Mouse (Mus musculus): ENCODE measurements around the gene Cntn3. TPM values are rescaled to one million over a fixed set of nuclear protein-coding genes. Genes with fewer than 3 reads are reported as not detected.
"Not testable (repeated sequence)": the region's sequence is repeated elsewhere in the genome, so short reads cannot be mapped to it uniquely, and the experiment has no call there.

Gene Cntn3
- 0.64 and 1.0 TPM in 2 replicates for polyA plus RNA-seq (2014; fragmentation: Nextera tagmentation; extraction: Ambion mirVana)

GRCm38 (mm10) chr6:102573001-102573400 is at the start of gene Cntn3:
Gene Cntn3, minus strand, starts transcription at chr6:102573101.
- not testable (repeated sequence) for H3K9ac ChIP-seq (ENCODE audit: low read length); H3K27ac ChIP-seq (ENCODE audit: low read depth, low read length); H3K36me3 ChIP-seq (ENCODE audit: control insufficient read depth, insufficient read depth, low read length); DNase-seq (ENCODE audit: low spot score); H3K9me3 ChIP-seq (ENCODE audit: control insufficient read depth, low read length); H3K4me1 ChIP-seq (ENCODE audit: control insufficient read depth, insufficient read depth, low read length); ATAC-seq (ENCODE audit: insufficient read depth, low FRiP score, low TSS enrichment); H3K27me3 ChIP-seq (ENCODE audit: control insufficient read depth, insufficient read depth, low read length); H3K4me3 ChIP-seq (ENCODE audit: low read depth, low read length); H3K4me2 ChIP-seq (ENCODE audit: low read depth)
- 98% methylated on average over 4 of the region's 20 CpGs for WGBS

- Histone ChIP-seq H3K9me3 (ENCODE audit: control insufficient read depth, low read length) (no peaks in the 10 kb centered on the region), H3K4me1 (ENCODE audit: control insufficient read depth, insufficient read depth, low read length) (no peaks in the 10 kb centered on the region), H3K4me2 (ENCODE audit: low read depth) (no peak overlapping the region), H3K27ac (ENCODE audit: low read depth, low read length) (no peak overlapping the region), H3K9ac (ENCODE audit: low read length) (no peak overlapping the region), H3K4me3 (ENCODE audit: low read depth, low read length) (no peak overlapping the region), H3K27me3 (ENCODE audit: control insufficient read depth, insufficient read depth, low read length) (no peaks in the 10 kb centered on the region), H3K36me3 (ENCODE audit: control insufficient read depth, insufficient read depth, low read length) (no peaks in the 10 kb centered on the region)
- 81% methylated on average over 2 of the region's 2 CpGs for WGBS
- no peak for ATAC-seq (ENCODE audit: insufficient read depth, low FRiP score, low TSS enrichment)
- no peak for DNase-seq (ENCODE audit: low spot score)
Observed at GRCm38 (mm10) chr6:102600773-102601172, 27.9 kb upstream of the Cntn3 start.

DNA sequence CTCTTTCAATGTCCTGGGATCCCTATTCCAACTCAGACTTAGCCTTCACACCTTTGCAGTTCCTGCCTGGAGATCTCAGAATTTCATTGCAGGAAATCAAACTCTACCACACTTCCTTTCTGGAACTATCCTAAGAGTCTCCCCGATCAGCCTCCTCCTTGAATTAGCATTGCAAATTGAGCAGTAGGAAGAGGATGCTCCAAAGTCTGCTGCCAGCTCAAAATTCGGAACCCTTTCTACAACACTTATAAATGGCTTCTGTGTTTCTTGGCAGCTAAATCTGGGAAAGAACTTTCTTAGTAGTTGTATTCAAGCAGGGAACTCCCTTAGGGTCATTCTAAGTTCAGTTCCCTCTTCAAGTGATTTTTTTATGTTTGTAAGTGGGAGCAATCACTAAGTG is 24.9 kb upstream of the Cntn3 start:
- WGBS = 77% methylated on average over 2 of the region's 2 CpGs
- ATAC-seq (ENCODE audit: insufficient read depth, low FRiP score, low TSS enrichment) = no peak
- no peak for DNase-seq (ENCODE audit: low spot score)
- H3K4me3 ChIP-seq (ENCODE audit: low read depth, low read length) = no peak overlapping the region
- H3K9me3 ChIP-seq (ENCODE audit: control insufficient read depth, low read length) = no peaks in the 10 kb centered on the region
- H3K27me3 ChIP-seq (ENCODE audit: control insufficient read depth, insufficient read depth, low read length) = no peaks in the 10 kb centered on the region
- H3K4me2 ChIP-seq (ENCODE audit: low read depth) = no peak overlapping the region
- no peak overlapping the region for H3K27ac ChIP-seq (ENCODE audit: low read depth, low read length)
- H3K9ac ChIP-seq (ENCODE audit: low read length) = no peak overlapping the region
- H3K36me3 ChIP-seq (ENCODE audit: control insufficient read depth, insufficient read depth, low read length) = no peaks in the 10 kb centered on the region
- no peaks in the 10 kb centered on the region for H3K4me1 ChIP-seq (ENCODE audit: control insufficient read depth, insufficient read depth, low read length)

GRCm38 (mm10) chr6:102590151-102590550 is 17.2 kb upstream of the Cntn3 start:
- H3K9ac ChIP-seq (ENCODE audit: low read length) = no peak overlapping the region
- no peaks in the 10 kb centered on the region for H3K27me3 ChIP-seq (ENCODE audit: control insufficient read depth, insufficient read depth, low read length)
- H3K4me1 ChIP-seq (ENCODE audit: control insufficient read depth, insufficient read depth, low read length) = no peaks in the 10 kb centered on the region
- DNase-seq (ENCODE audit: low spot score) (no peak), ATAC-seq (ENCODE audit: insufficient read depth, low FRiP score, low TSS enrichment) (no peak)
- H3K27ac ChIP-seq (ENCODE audit: low read depth, low read length) = no peak overlapping the region
- H3K36me3 ChIP-seq (ENCODE audit: control insufficient read depth, insufficient read depth, low read length) = no peaks in the 10 kb centered on the region
- no peak overlapping the region for H3K4me3 ChIP-seq (ENCODE audit: low read depth, low read length)
- H3K4me2 ChIP-seq (ENCODE audit: low read depth) = no peak overlapping the region
- no peaks in the 10 kb centered on the region for H3K9me3 ChIP-seq (ENCODE audit: control insufficient read depth, low read length)
- 95% methylated on average over 4 of the region's 4 CpGs for WGBS

GRCm38 (mm10) chr6:102589311-102589710 is 16.4 kb upstream of the Cntn3 start:
- H3K36me3 ChIP-seq (ENCODE audit: control insufficient read depth, insufficient read depth, low read length) = no peaks in the 10 kb centered on the region
- H3K9ac ChIP-seq (ENCODE audit: low read length) = no peak overlapping the region
- H3K4me2 ChIP-seq (ENCODE audit: low read depth) = no peak overlapping the region
- DNase-seq (ENCODE audit: low spot score) (no peak), ATAC-seq (ENCODE audit: insufficient read depth, low FRiP score, low TSS enrichment) (no peak)
- H3K27me3 ChIP-seq (ENCODE audit: control insufficient read depth, insufficient read depth, low read length) = no peaks in the 10 kb centered on the region
- no peak overlapping the region for H3K27ac ChIP-seq (ENCODE audit: low read depth, low read length)
- no peaks in the 10 kb centered on the region for H3K4me1 ChIP-seq (ENCODE audit: control insufficient read depth, insufficient read depth, low read length)
- H3K4me3 ChIP-seq (ENCODE audit: low read depth, low read length) = no peak overlapping the region
- no peaks in the 10 kb centered on the region for H3K9me3 ChIP-seq (ENCODE audit: control insufficient read depth, low read length)
- WGBS = 80% methylated on average over 4 of the region's 4 CpGs

- no peaks in the 10 kb centered on the region for H3K4me1 ChIP-seq (ENCODE audit: control insufficient read depth, insufficient read depth, low read length)
- H3K9me3 ChIP-seq (ENCODE audit: control insufficient read depth, low read length) = no peaks in the 10 kb centered on the region
- DNase-seq (ENCODE audit: low spot score) = no peak
- no peak for ATAC-seq (ENCODE audit: insufficient read depth, low FRiP score, low TSS enrichment)
- no peaks in the 10 kb centered on the region for H3K27me3 ChIP-seq (ENCODE audit: control insufficient read depth, insufficient read depth, low read length)
- H3K9ac ChIP-seq (ENCODE audit: low read length) = no peak overlapping the region
- no peak overlapping the region for H3K27ac ChIP-seq (ENCODE audit: low read depth, low read length)
- H3K4me3 ChIP-seq (ENCODE audit: low read depth, low read length) = no peak overlapping the region
- no peak overlapping the region for H3K4me2 ChIP-seq (ENCODE audit: low read depth)
- no peaks in the 10 kb centered on the region for H3K36me3 ChIP-seq (ENCODE audit: control insufficient read depth, insufficient read depth, low read length)
Observed at GRCm38 (mm10) chr6:102586056-102586455, 13.2 kb upstream of the Cntn3 start.

GRCm38 (mm10) chr6:102583578-102583977 is 10.7 kb upstream of the Cntn3 start:
- Histone ChIP-seq H3K27me3 (ENCODE audit: control insufficient read depth, insufficient read depth, low read length) (no peaks in the 10 kb centered on the region), H3K27ac (ENCODE audit: low read depth, low read length) (no peak overlapping the region), H3K4me1 (ENCODE audit: control insufficient read depth, insufficient read depth, low read length) (no peaks in the 10 kb centered on the region), H3K4me3 (ENCODE audit: low read depth, low read length) (no peak overlapping the region), H3K9me3 (ENCODE audit: control insufficient read depth, low read length) (no peaks in the 10 kb centered on the region), H3K9ac (ENCODE audit: low read length) (no peak overlapping the region), H3K36me3 (ENCODE audit: control insufficient read depth, insufficient read depth, low read length) (no peaks in the 10 kb centered on the region), H3K4me2 (ENCODE audit: low read depth) (no peak overlapping the region)
- WGBS = 90% methylated on average over 2 of the region's 2 CpGs
- DNase-seq (ENCODE audit: low spot score) = no peak
- no peak for ATAC-seq (ENCODE audit: insufficient read depth, low FRiP score, low TSS enrichment)

GRCm38 (mm10) chr6:102567496-102567895 is 5.4 kb downstream of the Cntn3 start:
- no peaks in the 10 kb centered on the region for H3K36me3 ChIP-seq (ENCODE audit: control insufficient read depth, insufficient read depth, low read length)
- WGBS = 87% methylated on average over 1 of the region's 1 CpGs
- 0 out of 2 replicates have a peak, but pooled peaks cover 5% of the 10 kb centered on the region for H3K4me1 ChIP-seq (ENCODE audit: control insufficient read depth, insufficient read depth, low read length)
- no peak overlapping the region for H3K9ac ChIP-seq (ENCODE audit: low read length)
- H3K27me3 ChIP-seq (ENCODE audit: control insufficient read depth, insufficient read depth, low read length) = 0 out of 2 replicates have a peak, but pooled peaks cover 4% of the 10 kb centered on the region
- DNase-seq (ENCODE audit: low spot score) (no peak), ATAC-seq (ENCODE audit: insufficient read depth, low FRiP score, low TSS enrichment) (no peak)
- H3K27ac ChIP-seq (ENCODE audit: low read depth, low read length) = no peak overlapping the region
- H3K9me3 ChIP-seq (ENCODE audit: control insufficient read depth, low read length) = no peaks in the 10 kb centered on the region
- H3K4me2 ChIP-seq (ENCODE audit: low read depth) = no peak overlapping the region
- no peak overlapping the region for H3K4me3 ChIP-seq (ENCODE audit: low read depth, low read length)

DNA sequence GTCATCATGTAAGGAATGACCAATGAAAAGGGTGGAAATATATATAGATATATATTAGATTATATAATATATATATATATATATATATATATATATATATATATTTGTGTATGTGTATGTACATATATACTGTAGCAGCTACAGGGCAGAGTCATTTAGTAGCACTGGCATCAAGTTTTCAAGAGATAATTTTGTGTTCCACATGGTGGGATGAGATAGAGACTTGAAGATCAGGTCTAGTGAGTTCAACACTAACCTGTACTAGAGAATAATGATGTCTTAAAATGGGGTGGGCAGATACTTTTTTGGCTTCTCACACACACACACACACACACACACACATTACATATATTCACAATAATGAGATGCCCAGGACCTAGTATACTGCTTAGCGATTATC is 7.7 kb downstream of the Cntn3 start:
- Histone ChIP-seq H3K27me3 (ENCODE audit: control insufficient read depth, insufficient read depth, low read length) (0 out of 2 replicates have a peak, but pooled peaks cover 4% of the 10 kb centered on the region), H3K9me3 (ENCODE audit: control insufficient read depth, low read length) (no peaks in the 10 kb centered on the region), H3K27ac (ENCODE audit: low read depth, low read length) (no peak overlapping the region), H3K4me3 (ENCODE audit: low read depth, low read length) (no peak overlapping the region), H3K9ac (ENCODE audit: low read length) (no peak overlapping the region), H3K4me1 (ENCODE audit: control insufficient read depth, insufficient read depth, low read length) (0 out of 2 replicates have a peak, but pooled peaks cover 5% of the 10 kb centered on the region), H3K36me3 (ENCODE audit: control insufficient read depth, insufficient read depth, low read length) (no peaks in the 10 kb centered on the region), H3K4me2 (ENCODE audit: low read depth) (no peak overlapping the region)
- DNase-seq (ENCODE audit: low spot score) (no peak), ATAC-seq (ENCODE audit: insufficient read depth, low FRiP score, low TSS enrichment) (no peak)
- 96% methylated on average over 1 of the region's 1 CpGs for WGBS

Measured in neural tube, embryonic 11.5 days (tissue).